Mouse (Mus musculus) ovary, postnatal 10 days (tissue): Measurements from ENCODE around the gene Camta1.

Experiments
- DNase-seq: peaks from one replicate; pipeline ENCODE4 v3.0.0; 2022; ENCODE audit warnings: low spot score

The Camta1 gene

GRCm38 (mm10) chr4:151779962-151780459 lies 81.7 kb downstream of the Camta1 start:
- no peak for DNase-seq

- no peak for DNase-seq
Measured at GRCm38 (mm10) chr4:151778511-151778910, 83.2 kb downstream of the Camta1 start.

- no peak for DNase-seq
Measured at GRCm38 (mm10) chr4:151777451-151777850, 84.2 kb downstream of the Camta1 start.

GRCm38 (mm10) chr4:151775441-151775840 lies 86.2 kb downstream of the Camta1 start:
- DNase-seq = no peak

- DNase-seq = no peak
Measured at GRCm38 (mm10) chr4:151773651-151774050, 88.0 kb downstream of the Camta1 start.

- DNase-seq = no peak
Measured at GRCm38 (mm10) chr4:151773007-151773406, 88.7 kb downstream of the Camta1 start.

- no peak for DNase-seq
Measured at GRCm38 (mm10) chr4:151770697-151771096, 91.0 kb downstream of the Camta1 start.

GRCm38 (mm10) chr4:151767786-151768185 lies 93.9 kb downstream of the Camta1 start:
- DNase-seq = no peak

GRCm38 (mm10) chr4:151767361-151767760 lies 94.3 kb downstream of the Camta1 start:
- DNase-seq = no peak

GRCm38 (mm10) chr4:151765376-151765775 lies 96.3 kb downstream of the Camta1 start:
- no peak for DNase-seq

- peak; percentile 45 for DNase-seq
Measured at GRCm38 (mm10) chr4:151763928-151764327, 97.7 kb downstream of the Camta1 start.

- no peak for DNase-seq
Measured at GRCm38 (mm10) chr4:151759095-151759494, 102.6 kb downstream of the Camta1 start.

- DNase-seq = no peak
Measured at GRCm38 (mm10) chr4:151758337-151758736, 103.3 kb downstream of the Camta1 start.

GRCm38 (mm10) chr4:151757261-151757660 lies 104.4 kb downstream of the Camta1 start:
- DNase-seq = no peak

GRCm38 (mm10) chr4:151756400-151756799 lies 105.3 kb downstream of the Camta1 start:
- DNase-seq = no peak

- no peak for DNase-seq
Measured at GRCm38 (mm10) chr4:151753231-151753630, 108.4 kb downstream of the Camta1 start.

- DNase-seq = no peak
Measured at GRCm38 (mm10) chr4:151752551-151752950, 109.1 kb downstream of the Camta1 start.

- DNase-seq = no peak
Measured at GRCm38 (mm10) chr4:151751270-151751945, 110.3 kb downstream of the Camta1 start.

GRCm38 (mm10) chr4:151747723-151748122 lies 114.0 kb downstream of the Camta1 start:
- no peak for DNase-seq

- no peak for DNase-seq
Measured at GRCm38 (mm10) chr4:151746002-151746606, 115.6 kb downstream of the Camta1 start.

GRCm38 (mm10) chr4:151741249-151742137 lies 120.2 kb downstream of the Camta1 start:
- DNase-seq = no peak

- DNase-seq = no peak
Measured at GRCm38 (mm10) chr4:151739348-151739956, 122.2 kb downstream of the Camta1 start.
